Mouse (Mus musculus) limb, embryonic 13.5 days (tissue): ENCODE results near the gene Crb3. TPM values are rescaled to one million over a fixed set of nuclear protein-coding genes. Genes with fewer than 3 reads are reported as not detected.

Experiments used
- ATAC-seq: fragments of 200-750 bp; cut with Nextera tagmentation; 2 replicates; pipeline ENCODE4 v1.8.0; 2017; ENCODE audit warnings: low read depth, moderate number of reproducible peaks, moderate TSS enrichment; ENCODE audit not compliant: low FRiP score
- H3K27ac ChIP-seq: fragments of 300-500 bp; sonication (generic); 2 replicates; pipeline ENCODE4 v1.5.1; 2015; ENCODE audit warnings: inconsistent platforms, mild to moderate bottlenecking, moderate library complexity
- H3K27me3 ChIP-seq: fragments of 300-500 bp; sonication (generic); 2 replicates; pipeline ENCODE4 v1.6.1; 2015; ENCODE audit warnings: mild to moderate bottlenecking, inconsistent platforms
- H3K36me3 ChIP-seq: fragments of 300-500 bp; sonication (generic); 2 replicates; pipeline ENCODE4 v1.6.1; 2015; ENCODE audit warnings: inconsistent platforms, mild to moderate bottlenecking, moderate library complexity
- H3K4me1 ChIP-seq: fragments of 300-500 bp; sonication (generic); 2 replicates; pipeline ENCODE4 v1.6.1; 2015; ENCODE audit warnings: inconsistent platforms
- H3K4me2 ChIP-seq: fragments of 300-500 bp; sonication (generic); replicated peaks from 2 replicates; pipeline ENCODE4 v1.6.1; 2015; ENCODE audit warnings: inconsistent platforms, mild to moderate bottlenecking, moderate library complexity
- H3K4me3 ChIP-seq: fragments of 300-500 bp; sonication (generic); 2 replicates; pipeline ENCODE4 v1.5.1; 2015; ENCODE audit warnings: moderate library complexity, mild to moderate bottlenecking, inconsistent platforms
- H3K9ac ChIP-seq: fragments of 300-500 bp; sonication (generic); 2 replicates; pipeline ENCODE4 v1.6.1; 2015; ENCODE audit warnings: mild to moderate bottlenecking, inconsistent platforms
- H3K9me3 ChIP-seq: fragments of 300-500 bp; sonication (generic); 2 replicates; pipeline ENCODE4 v1.6.1; 2016; ENCODE audit warnings: inconsistent platforms
- WGBS: fragments of 180-500 bp; shearing (Covaris S2); methylation state at CpG from one replicate; pipeline ENCODE4 v1.1.7; 2015; 5-methylcytosine and 5-hydroxymethylcytosine counted together
- polyA plus RNA-seq: library from polyadenylated mRNA; unstranded; fragments of >200 nt; fragmentation: Nextera tagmentation; extraction: Ambion mirVana; gene quantifications from 2 replicates; pipeline ENCODE4 v1.2.1, GENCODE M21; 2015

Crb3 gene
- polyA plus RNA-seq, 1 experiment from 2014 or later: 2.9 TPM

DNA sequence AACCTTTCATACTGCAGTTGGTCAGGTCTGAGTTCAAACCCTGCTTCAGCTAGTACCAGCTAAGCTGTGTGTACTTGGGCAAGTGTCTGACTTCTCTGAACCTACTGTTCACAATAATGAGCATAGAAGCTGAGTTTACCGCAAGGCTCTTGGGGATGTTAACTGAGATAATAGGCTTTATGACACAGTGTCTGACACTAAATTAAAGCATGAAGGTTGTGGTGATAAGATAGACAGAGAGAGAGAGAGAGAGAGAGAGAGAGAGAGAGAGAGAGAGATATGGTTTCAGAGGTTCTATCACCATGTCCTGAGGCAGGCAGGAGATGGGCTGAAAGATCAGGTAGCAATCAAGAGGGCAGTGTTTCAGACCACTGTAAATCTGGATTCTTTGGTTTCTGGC is 51.1 kb downstream of the Crb3 start:
- no peak overlapping the region for H3K4me2 ChIP-seq
- H3K27me3 ChIP-seq: no peaks in the 10 kb centered on the region
- H3K9ac ChIP-seq: no peak overlapping the region
- H3K4me1 ChIP-seq: peaks cover 15% of the 10 kb centered on the region
- ATAC-seq: no peak
- peaks cover 6% of the 10 kb centered on the region for H3K36me3 ChIP-seq
- WGBS: 93% methylated on average over 1 of the region's 1 CpGs
- H3K4me3 ChIP-seq: no peak overlapping the region
- no peaks in the 10 kb centered on the region for H3K9me3 ChIP-seq
- H3K27ac ChIP-seq: no peak overlapping the region

- Histone ChIP-seq H3K4me1 (no peaks in the 10 kb centered on the region), H3K4me2 (no peak overlapping the region), H3K27me3 (no peaks in the 10 kb centered on the region), H3K9me3 (no peaks in the 10 kb centered on the region), H3K27ac (no peak overlapping the region), H3K9ac (no peak overlapping the region), H3K4me3 (no peak overlapping the region), H3K36me3 (no peaks in the 10 kb centered on the region)
- WGBS: 85% methylated on average over 10 of the region's 10 CpGs
- ATAC-seq: no peak
Observed at GRCm38 (mm10) chr17:57112768-57113474, 54.0 kb downstream of the Crb3 start.

Other genes with a start within 250 kb of the Crb3 start
- gene Rfx2, start 228.1 kb upstream of the Crb3 start, polyA plus RNA-seq: 4.5 and 4.9 TPM in 2 replicates
- not detected in 2 replicates for gene Acsbg2, start 184.7 kb upstream of the Crb3 start, polyA plus RNA-seq
- gene 1700061G19Rik, start 183.6 kb upstream of the Crb3 start, polyA plus RNA-seq: 0.29 and 0.47 TPM in 2 replicates
- 63.3 and 74.1 TPM in 2 replicates for gene Mllt1, start 123.7 kb upstream of the Crb3 start, polyA plus RNA-seq
- gene Acer1, start 77.0 kb upstream of the Crb3 start, polyA plus RNA-seq: not detected in 2 replicates
- 157 and 163 TPM in 2 replicates for gene Clpp, start 68.8 kb upstream of the Crb3 start, polyA plus RNA-seq
- gene Alkbh7, start 61.8 kb upstream of the Crb3 start, polyA plus RNA-seq: 41.7 and 44.4 TPM in 2 replicates
- gene Pspn, start 59.1 kb upstream of the Crb3 start, polyA plus RNA-seq: not detected in 2 replicates
- gene Gtf2f1, start 47.8 kb upstream of the Crb3 start, polyA plus RNA-seq: 61.0 and 61.5 TPM in 2 replicates
- 0.32 TPM in 1 of 2 replicates, not detected in the other for gene Gm17949, start 47.6 kb upstream of the Crb3 start, polyA plus RNA-seq
- 46.0 and 46.3 TPM in 2 replicates for gene Khsrp, start 27.6 kb upstream of the Crb3 start, polyA plus RNA-seq
- gene Slc25a41, start 17.5 kb upstream of the Crb3 start, polyA plus RNA-seq: not detected in 2 replicates
- 5.5 and 6.5 TPM in 2 replicates for gene Slc25a23, start 758 bp downstream of the Crb3 start, polyA plus RNA-seq
- gene Dennd1c, start 19.4 kb downstream of the Crb3 start, polyA plus RNA-seq: 1.1 TPM in 2 replicates
- gene Tubb4a, start 28.7 kb downstream of the Crb3 start, polyA plus RNA-seq: 16.3 and 17.5 TPM in 2 replicates
- gene Tnfsf9, start 46.2 kb downstream of the Crb3 start, polyA plus RNA-seq: 9.2 and 10.9 TPM in 2 replicates
- gene Cd70, start 90.7 kb downstream of the Crb3 start, polyA plus RNA-seq: not detected in 2 replicates
- 0.20 TPM in 1 of 2 replicates, not detected in the other for gene Tnfsf14, start 135.1 kb downstream of the Crb3 start, polyA plus RNA-seq
- 0.31 and 0.59 TPM in 2 replicates for gene C3, start 169.0 kb downstream of the Crb3 start, polyA plus RNA-seq
- 34.5 and 36.5 TPM in 2 replicates for gene Gpr108, start 189.3 kb downstream of the Crb3 start, polyA plus RNA-seq
- gene Trip10, start 190.3 kb downstream of the Crb3 start, polyA plus RNA-seq: 28.8 and 38.1 TPM in 2 replicates
- 2.1 and 2.7 TPM in 2 replicates for gene Vav1, start 220.0 kb downstream of the Crb3 start, polyA plus RNA-seq